Mouse (Mus musculus): ENCODE measurements around the gene Gpr18.

Gpr18 gene

DNA sequence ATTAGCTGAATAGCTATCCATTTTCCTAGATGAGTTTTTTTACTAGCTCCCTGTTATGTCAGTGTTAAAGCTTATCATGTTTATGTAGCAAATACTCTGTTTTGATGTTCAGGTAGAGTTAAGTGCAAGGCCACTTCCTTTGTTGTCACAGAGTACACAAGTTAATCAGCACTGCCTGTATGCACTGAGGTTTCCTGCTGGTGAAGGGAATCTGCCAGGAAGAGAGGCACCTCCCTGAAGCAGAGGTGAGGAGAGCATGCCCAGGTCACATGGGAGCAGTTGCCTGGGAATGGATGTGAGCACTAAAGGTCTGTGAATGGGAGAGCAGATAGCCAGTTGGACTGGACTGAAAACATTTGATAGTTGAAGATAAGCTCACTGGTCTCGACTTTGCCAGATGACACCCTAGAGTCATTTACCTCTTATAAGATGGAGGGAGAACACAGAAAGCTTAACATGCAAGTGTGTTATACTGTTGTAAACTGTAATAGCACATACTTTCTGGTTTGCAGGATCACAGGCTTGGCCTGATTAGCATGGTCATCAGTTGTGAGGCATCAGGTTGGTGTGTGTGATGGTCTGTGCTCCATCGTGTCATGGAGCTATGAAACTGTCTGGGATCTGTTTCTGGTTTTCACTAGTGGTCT lies 35.9 kb upstream of the Gpr18 start:
- CTCF ChIA-PET, result interaction anchor here (0.5 to 1.7 kb wide), 5 partner anchors 10 to 109 kb away, joined by 3 to 9 read pairs (median 3); partner anchors contain the start of gene Gpr183

DNA sequence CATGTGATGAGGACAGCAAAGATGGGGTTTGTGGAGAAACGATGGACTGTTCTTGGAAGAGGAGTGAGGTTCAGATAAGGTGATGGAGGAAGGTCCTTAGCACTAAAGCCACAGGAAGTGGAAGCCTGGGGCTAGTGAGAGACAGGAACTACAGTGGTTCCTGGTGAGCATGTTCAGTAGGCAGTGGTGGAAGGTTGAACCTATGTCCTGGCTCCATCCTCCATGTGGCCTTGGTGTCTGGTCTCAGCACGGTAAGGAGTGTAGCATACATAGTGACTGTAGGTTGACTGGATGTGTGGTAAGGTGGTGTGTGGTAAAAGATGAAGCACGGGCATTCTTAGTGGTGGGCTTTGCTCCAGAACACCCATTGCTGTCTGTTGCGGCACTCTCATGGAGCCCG lies 34.3 kb upstream of the Gpr18 start:
- CTCF ChIA-PET, result interaction anchor here (0.5 to 1.0 kb wide), 3 partner anchors 14 to 109 kb away, joined by 3 to 5 read pairs (median 3); no protein-coding TSS in a partner anchor

DNA sequence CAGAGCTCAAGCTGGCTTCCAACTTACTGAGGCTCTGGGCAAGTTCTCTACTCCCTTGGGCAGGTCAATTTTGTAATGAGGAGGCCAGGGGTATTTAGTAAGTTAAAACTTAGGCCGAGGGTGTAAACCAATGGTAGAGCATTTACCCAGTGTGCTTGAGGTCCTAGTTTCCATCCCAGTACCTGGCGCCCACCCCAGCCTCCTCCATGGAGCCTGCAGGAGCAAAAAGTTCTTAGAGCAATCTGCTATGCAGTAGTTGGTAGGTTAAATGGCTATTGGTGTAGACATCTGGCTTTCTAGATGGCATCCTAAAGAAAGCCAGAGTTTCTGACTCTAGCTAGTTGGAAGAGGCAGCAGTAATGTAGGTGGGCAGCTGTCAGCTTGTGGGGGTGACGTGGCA lies 33.9 kb upstream of the Gpr18 start:
- CTCF ChIA-PET, result interaction anchor here (0.5 to 1.0 kb wide), 2 partner anchors 14 to 19 kb away, joined by 3 read pairs; no protein-coding TSS in a partner anchor

- CTCF ChIA-PET, result interaction anchor here (0.6 to 0.7 kb wide), 2 partner anchors 14 to 16 kb away, joined by 3 read pairs; no protein-coding TSS in a partner anchor
Measured at GRCm38 (mm10) chr14:121947966-121948365, 32.4 kb upstream of the Gpr18 start.

GRCm38 (mm10) chr14:121947201-121947760 lies 31.7 kb upstream of the Gpr18 start:
- CTCF ChIA-PET, result interaction anchor here (0.6 kb wide), 1 partner anchor 174 kb away, joined by 3 read pairs; no protein-coding TSS in a partner anchor

- CTCF ChIA-PET, result interaction anchor here (0.6 kb wide), 1 partner anchor 175 kb away, joined by 3 read pairs; no protein-coding TSS in a partner anchor
Measured at GRCm38 (mm10) chr14:121946728-121947127, 31.1 kb upstream of the Gpr18 start.

GRCm38 (mm10) chr14:121946131-121946530 lies 30.6 kb upstream of the Gpr18 start:
- CTCF ChIA-PET, result interaction anchor here (0.6 to 1.0 kb wide), 3 partner anchors 9 to 593 kb away, joined by 3 to 10 read pairs (median 5); no protein-coding TSS in a partner anchor

DNA sequence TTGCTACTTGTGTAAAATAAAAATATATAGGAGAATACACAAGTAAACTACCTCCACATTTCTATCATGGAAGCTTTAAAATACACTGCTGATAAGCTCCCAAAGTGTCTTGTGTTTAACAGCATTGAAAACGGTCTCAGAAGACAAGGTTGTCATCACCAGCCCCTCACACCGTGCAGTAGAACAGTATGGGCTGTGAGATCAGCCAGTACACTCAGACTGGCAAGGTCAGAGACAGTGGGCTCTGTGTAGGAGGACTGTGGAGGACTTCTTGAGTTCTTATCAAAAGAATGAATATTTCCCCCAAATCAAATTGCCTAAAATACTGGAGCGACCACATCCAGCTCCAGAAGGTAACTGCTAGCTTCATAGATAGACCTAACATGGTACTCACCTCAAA lies 24.0 kb upstream of the Gpr18 start:
- CTCF ChIA-PET, result interaction anchor here (0.5 to 1.4 kb wide), 5 partner anchors 15 to 119 kb away, joined by 3 to 11 read pairs (median 3); partner anchors contain the start of gene Gpr183

DNA sequence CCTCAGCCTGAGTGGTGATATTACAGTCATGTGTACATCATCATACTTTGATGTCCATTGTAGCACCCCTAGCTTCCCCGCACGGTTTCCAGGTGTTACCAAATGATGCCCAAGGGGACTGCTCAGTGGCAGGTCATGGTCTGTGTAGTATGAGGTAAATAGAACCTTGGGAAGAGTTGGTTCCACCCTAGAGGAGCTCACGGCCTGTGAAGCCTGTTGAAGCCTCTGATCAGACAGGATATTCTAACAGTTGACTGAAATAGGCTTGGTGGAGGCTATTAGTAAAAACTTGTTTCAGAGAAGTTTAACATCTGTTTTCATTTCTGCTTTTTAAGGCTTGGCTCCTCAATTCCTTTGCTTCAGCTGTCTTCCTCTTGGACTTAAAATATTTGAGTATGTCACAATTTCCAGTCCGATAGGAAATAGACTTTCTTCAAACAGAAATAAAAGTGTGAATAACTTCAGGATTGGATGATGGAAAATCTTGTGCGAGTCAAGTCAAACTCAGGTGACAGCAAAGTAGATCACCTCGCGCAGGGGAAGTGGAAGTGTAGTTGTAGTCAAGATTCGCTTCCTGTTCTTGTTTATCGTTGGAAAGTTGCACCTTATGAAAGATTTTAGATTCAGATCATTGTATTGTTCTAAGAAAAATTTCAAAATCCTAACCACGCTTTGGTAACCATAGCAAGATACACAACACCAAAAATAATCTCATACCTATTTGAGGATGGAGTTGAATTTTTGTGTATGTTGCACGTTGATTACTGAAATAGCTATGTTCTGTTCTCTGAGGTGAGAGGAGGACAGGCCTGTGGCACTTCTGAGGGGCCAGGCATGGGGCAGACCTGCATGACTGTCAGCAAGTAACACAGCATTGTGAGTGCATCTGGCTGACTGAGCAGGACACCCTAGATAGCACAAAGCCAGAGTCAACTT lies 22.9 kb upstream of the Gpr18 start:
- CTCF ChIA-PET, result interaction anchor here (0.5 to 1.4 kb wide), 3 partner anchors 27 to 988 kb away, joined by 4 to 11 read pairs (median 7); partner anchors contain the start of gene Gpr183

GRCm38 (mm10) chr14:121937601-121938255 lies 22.1 kb upstream of the Gpr18 start:
- CTCF ChIA-PET, result interaction anchor here (0.6 kb wide), 1 partner anchor 988 kb away, joined by 4 read pairs; no protein-coding TSS in a partner anchor

DNA sequence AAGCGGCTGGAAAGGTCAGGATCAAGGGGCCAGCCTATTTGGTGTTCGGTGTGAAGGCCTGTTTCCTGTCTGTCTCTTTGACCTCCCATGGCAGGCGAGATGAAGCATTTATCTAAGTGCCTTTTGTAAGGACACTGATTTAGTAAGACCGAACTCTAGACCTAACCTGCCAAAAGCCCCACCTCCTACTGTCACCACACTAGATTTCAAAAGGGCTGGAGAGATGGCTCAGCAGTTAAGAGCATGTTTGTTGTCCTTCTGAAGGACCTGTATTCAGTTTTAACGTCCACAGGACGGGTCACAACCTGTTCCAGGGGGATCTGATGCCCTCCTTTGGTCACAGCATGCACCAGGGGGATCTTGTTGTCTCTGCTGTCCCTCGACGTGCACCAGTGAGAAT lies 21.3 kb upstream of the Gpr18 start:
- CTCF ChIA-PET, result no interaction called here

DNA sequence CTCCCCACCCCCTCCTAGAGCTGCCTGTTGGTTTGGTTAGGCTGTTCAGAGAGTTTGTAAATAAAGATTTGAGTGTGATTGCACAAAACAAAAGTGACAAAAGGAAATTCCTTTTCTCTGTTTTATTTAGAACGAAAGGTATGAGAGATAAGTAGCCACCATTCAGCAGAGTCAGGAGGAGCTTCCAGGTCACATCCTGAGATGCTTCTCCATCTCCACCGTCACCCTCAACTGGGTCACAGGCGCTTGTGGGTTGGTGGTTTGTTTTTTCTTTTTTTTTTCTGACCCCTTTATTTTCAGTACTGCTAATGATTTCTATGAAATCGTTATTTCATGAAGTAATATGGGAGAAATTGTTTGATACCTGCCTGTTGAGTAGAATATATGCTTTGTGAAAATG lies 20.8 kb upstream of the Gpr18 start:
- CTCF ChIA-PET, result no interaction called here

DNA sequence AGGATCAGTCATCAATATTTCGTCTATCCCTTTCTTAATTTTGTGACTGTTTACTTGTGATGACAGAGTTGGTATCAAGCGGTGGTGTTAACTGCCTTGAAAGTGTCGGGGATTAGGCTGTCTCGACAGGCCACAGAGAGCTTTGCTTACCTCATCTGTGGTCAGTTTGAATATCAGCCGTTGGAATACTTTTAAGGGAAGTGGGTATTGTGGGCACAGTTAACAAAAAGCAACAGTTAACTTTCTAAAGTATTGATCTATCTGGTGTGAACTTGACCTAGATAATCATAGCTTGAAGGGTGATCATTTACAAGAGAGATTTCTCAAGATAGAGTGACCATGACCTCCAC lies 19.0 kb upstream of the Gpr18 start:
- CTCF ChIA-PET, result no interaction called here

GRCm38 (mm10) chr14:121933906-121934596 lies 18.5 kb upstream of the Gpr18 start:
- CTCF ChIA-PET, result interaction anchor here (0.8 kb wide), 1 partner anchor 14 kb away, joined by 3 read pairs; no protein-coding TSS in a partner anchor

DNA sequence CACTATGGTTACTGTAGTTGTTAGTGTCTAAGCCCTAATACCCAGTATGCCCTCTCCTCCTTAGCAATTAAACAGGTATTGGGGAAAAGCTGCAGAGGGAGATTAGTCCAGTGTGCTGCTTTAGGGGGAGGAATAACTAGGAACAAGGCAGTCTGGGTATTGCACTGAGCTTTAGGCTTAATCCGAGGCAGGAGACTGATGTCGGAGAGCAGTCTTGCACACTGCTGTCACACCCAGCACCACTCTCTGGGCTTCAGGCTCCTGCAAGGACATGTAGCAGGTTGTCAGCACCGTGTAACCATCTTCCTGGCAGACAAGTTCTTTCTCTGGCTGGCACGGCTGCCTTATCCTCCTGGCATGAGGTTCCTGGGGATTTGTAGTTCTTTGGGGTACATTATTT lies 16.6 kb upstream of the Gpr18 start:
- CTCF ChIA-PET, result interaction anchor here (0.5 to 0.6 kb wide), 2 partner anchors 46 to 119 kb away, joined by 3 to 6 read pairs; no protein-coding TSS in a partner anchor

- CTCF ChIA-PET, result interaction anchor here (0.5 to 0.6 kb wide), 2 partner anchors 46 to 119 kb away, joined by 3 to 6 read pairs; no protein-coding TSS in a partner anchor
Measured at GRCm38 (mm10) chr14:121931594-121931993, 16.0 kb upstream of the Gpr18 start.

GRCm38 (mm10) chr14:121930731-121931383 lies 15.3 kb upstream of the Gpr18 start:
- CTCF ChIA-PET, result interaction anchor here (0.6 to 0.7 kb wide), 3 partner anchors 14 to 202 kb away, joined by 3 to 5 read pairs (median 4); no protein-coding TSS in a partner anchor

- CTCF ChIA-PET, result interaction anchor here (0.7 to 1.5 kb wide), 8 partner anchors 12 to 201 kb away, joined by 3 to 6 read pairs (median 3); partner anchors contain the start of gene Gpr183
Measured at GRCm38 (mm10) chr14:121929243-121929951, 13.8 kb upstream of the Gpr18 start.
